Mouse (Mus musculus): ENCODE results near the gene Pbx1.

Pbx1 gene

GRCm38 (mm10) chr1:168091627-168092026 is 340.4 kb downstream of the Pbx1 start:
- in situ Hi-C loops (cut with MboI, MseI) = no loop called here

GRCm38 (mm10) chr1:168088680-168089079 is 343.4 kb downstream of the Pbx1 start:
- in situ Hi-C loops (cut with MboI, MseI) = no loop called here

- in situ Hi-C loops (cut with MboI, MseI) = no loop called here
Observed at GRCm38 (mm10) chr1:168079394-168079767, 352.7 kb downstream of the Pbx1 start.

GRCm38 (mm10) chr1:168078746-168079393 is 353.2 kb downstream of the Pbx1 start:
- in situ Hi-C loops (cut with MboI, MseI) = no loop called here

GRCm38 (mm10) chr1:168071974-168072373 is 360.1 kb downstream of the Pbx1 start:
- in situ Hi-C loops (cut with MboI, MseI) = no loop called here

- in situ Hi-C loops (cut with MboI, MseI) = no loop called here
Observed at GRCm38 (mm10) chr1:168070273-168070910, 361.7 kb downstream of the Pbx1 start.

GRCm38 (mm10) chr1:168069740-168070139 is 362.3 kb downstream of the Pbx1 start:
- in situ Hi-C loops (cut with MboI, MseI) = no loop called here

Measured in regulatory T cell (primary cell).